Mouse (Mus musculus): ENCODE measurements at regions not wholly inside any gene's neighbourhood (a gene's known extent, or its start where the extent isn't known, plus 50 kb on each side); places are given as distances from the start of the nearest gene placed in this dataset.
A peak's percentile ranks its signal among the peaks of the same experiment; 100 is the strongest.

DNA sequence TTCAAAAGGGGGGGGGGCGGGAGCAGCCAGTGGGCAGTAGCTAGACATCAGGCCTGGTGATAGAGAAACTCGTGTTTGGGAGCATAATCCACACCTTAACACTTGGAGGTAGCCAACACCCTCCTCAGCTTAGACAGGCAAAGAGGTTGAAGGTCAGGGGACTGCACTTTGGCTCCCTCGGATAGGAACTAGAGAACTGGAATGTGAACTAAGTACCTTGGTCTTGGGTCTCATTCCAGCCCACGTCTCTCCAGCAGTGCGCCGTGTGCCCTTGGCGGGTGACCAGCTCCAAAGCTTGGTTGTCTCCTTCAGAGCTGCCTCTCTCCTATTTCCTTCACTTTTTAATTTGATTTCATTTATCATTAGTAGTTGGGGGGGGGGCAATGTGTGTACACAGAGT, 73.0 kb upstream of the Arid1b start:
- TF ChIP-seq CTCF (IDR thresholded peaks at IDR 0.05; ENCODE audit: low read depth), result no peak

DNA sequence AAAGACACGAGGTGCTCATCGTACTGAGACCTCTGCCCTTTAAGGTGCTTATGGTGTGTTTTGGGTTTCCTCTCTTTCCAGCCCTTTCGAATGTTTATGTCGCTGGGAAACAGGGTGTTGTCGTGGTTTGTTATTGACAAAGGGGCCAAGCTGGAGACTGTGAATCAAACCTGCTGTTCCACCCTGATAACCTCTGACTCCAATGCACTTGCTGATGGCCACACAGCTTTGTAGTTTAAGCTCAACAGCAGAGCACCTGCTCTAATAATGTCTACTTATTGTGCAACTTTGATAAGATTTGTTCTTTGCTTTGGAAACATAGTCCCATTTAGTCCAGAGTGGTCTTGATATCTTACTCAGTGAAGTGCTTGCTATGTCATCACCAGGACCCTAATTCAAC, 65.5 kb upstream of the Arid1b start:
- no peak for TF ChIP-seq CTCF (IDR thresholded peaks at IDR 0.05; ENCODE audit: low read depth)
- no peak overlapping the region for H3K4me2 ChIP-seq (replicated peaks; ENCODE audit: low read depth)
- no peaks in the 10 kb centered on the region for H3K36me3 ChIP-seq (ENCODE audit: control insufficient read depth, insufficient read depth)
- H3K4me3 ChIP-seq (ENCODE audit: low read depth, low read length), result no peak overlapping the region
- no peak overlapping the region for H3K27ac ChIP-seq (ENCODE audit: low read depth, low read length)
- H3K27me3 ChIP-seq (replicated peaks; ENCODE audit: control insufficient read depth, insufficient read depth, low read length), result no peaks in the 10 kb centered on the region
- 32% methylated on average over 5 of the region's 5 CpGs for WGBS
- H3K9ac ChIP-seq (ENCODE audit: low read depth, low read length), result no peak overlapping the region
- H3K4me1 ChIP-seq (replicated peaks; ENCODE audit: control insufficient read depth, insufficient read depth, low read length), result 0 out of 2 replicates have a peak, but pooled peaks cover 2% of the 10 kb centered on the region
- no peak for ATAC-seq
- H3K9me3 ChIP-seq (ENCODE audit: control insufficient read depth), result no peaks in the 10 kb centered on the region

More for the DNA sequence above, 73.0 kb upstream of the Arid1b start:
- WGBS, result 59% methylated on average over 7 of the region's 7 CpGs
- Histone ChIP-seq H3K27ac (ENCODE audit: low read depth, low read length) (no peak overlapping the region), H3K36me3 (ENCODE audit: control insufficient read depth, insufficient read depth) (no peaks in the 10 kb centered on the region), H3K9ac (ENCODE audit: low read depth, low read length) (no peak overlapping the region), H3K4me2 (replicated peaks; ENCODE audit: low read depth) (no peak overlapping the region), H3K4me3 (ENCODE audit: low read depth, low read length) (no peak overlapping the region), H3K9me3 (ENCODE audit: control insufficient read depth) (no peaks in the 10 kb centered on the region), H3K27me3 (replicated peaks; ENCODE audit: control insufficient read depth, insufficient read depth, low read length) (no peaks in the 10 kb centered on the region), H3K4me1 (replicated peaks; ENCODE audit: control insufficient read depth, insufficient read depth, low read length) (no peaks in the 10 kb centered on the region)
- ATAC-seq, result peak; percentile 66

DNA sequence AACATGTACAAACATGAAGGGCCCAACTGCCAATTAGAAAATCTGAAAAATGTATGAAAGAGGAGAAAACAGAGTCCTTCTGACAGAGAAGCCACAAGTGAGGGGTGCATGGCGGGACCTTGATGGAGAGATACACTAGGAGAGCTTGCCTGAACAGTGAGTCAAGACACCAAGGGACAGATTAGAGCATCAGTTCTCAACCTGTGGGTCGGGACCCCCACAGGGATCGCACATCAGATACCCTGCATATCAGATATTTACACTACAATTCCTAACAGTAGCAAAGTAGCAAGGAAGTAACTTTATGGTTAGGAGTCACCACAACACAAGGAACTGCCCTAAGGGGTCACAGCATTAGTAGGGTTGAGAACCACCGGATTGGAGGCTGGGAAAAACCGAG, 58.9 kb upstream of the Arid1b start:
- Histone ChIP-seq H3K27ac (ENCODE audit: low read depth, low read length) (no peak overlapping the region), H3K36me3 (ENCODE audit: control insufficient read depth, insufficient read depth) (no peaks in the 10 kb centered on the region), H3K4me3 (ENCODE audit: low read depth, low read length) (no peak overlapping the region), H3K9ac (ENCODE audit: low read depth, low read length) (no peak overlapping the region), H3K9me3 (ENCODE audit: control insufficient read depth) (no peaks in the 10 kb centered on the region), H3K4me2 (replicated peaks; ENCODE audit: low read depth) (no peak overlapping the region), H3K27me3 (replicated peaks; ENCODE audit: control insufficient read depth, insufficient read depth, low read length) (no peaks in the 10 kb centered on the region), H3K4me1 (replicated peaks; ENCODE audit: control insufficient read depth, insufficient read depth, low read length) (no peaks in the 10 kb centered on the region)
- ATAC-seq, result no peak
- no peak for TF ChIP-seq CTCF (IDR thresholded peaks at IDR 0.05; ENCODE audit: low read depth)
- WGBS, result 96% methylated on average over 5 of the region's 5 CpGs

DNA sequence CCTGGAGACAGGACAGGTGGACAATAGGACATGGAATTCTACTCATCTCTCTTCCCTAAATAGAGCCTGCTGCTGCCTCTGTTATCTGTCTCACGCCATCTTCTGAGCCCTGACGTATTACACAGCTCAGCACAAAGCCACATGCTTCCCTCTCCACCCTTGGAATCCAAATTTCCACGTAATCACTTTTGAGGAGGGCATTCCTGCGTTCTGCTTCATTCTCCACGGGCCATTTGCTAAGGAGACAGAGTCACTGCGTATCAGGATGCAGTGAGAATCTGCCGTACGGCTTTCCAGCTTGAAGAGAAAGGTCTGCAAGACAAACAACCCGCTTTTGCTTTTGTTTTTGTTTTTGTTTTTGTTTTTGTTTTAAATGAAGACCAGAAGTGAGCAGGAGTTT, 53.5 kb upstream of the Arid1b start:
- no peaks in the 10 kb centered on the region for H3K4me1 ChIP-seq (replicated peaks; ENCODE audit: control insufficient read depth, insufficient read depth, low read length)
- 74% methylated on average over 9 of the region's 9 CpGs for WGBS
- H3K4me3 ChIP-seq (ENCODE audit: low read depth, low read length), result no peak overlapping the region
- H3K9ac ChIP-seq (ENCODE audit: low read depth, low read length), result no peak overlapping the region
- no peak for TF ChIP-seq CTCF (IDR thresholded peaks at IDR 0.05; ENCODE audit: low read depth)
- no peaks in the 10 kb centered on the region for H3K36me3 ChIP-seq (ENCODE audit: control insufficient read depth, insufficient read depth)
- no peak overlapping the region for H3K27ac ChIP-seq (ENCODE audit: low read depth, low read length)
- H3K9me3 ChIP-seq (ENCODE audit: control insufficient read depth), result no peaks in the 10 kb centered on the region
- no peaks in the 10 kb centered on the region for H3K27me3 ChIP-seq (replicated peaks; ENCODE audit: control insufficient read depth, insufficient read depth, low read length)
- ATAC-seq, result no peak
- no peak overlapping the region for H3K4me2 ChIP-seq (replicated peaks; ENCODE audit: low read depth)

DNA sequence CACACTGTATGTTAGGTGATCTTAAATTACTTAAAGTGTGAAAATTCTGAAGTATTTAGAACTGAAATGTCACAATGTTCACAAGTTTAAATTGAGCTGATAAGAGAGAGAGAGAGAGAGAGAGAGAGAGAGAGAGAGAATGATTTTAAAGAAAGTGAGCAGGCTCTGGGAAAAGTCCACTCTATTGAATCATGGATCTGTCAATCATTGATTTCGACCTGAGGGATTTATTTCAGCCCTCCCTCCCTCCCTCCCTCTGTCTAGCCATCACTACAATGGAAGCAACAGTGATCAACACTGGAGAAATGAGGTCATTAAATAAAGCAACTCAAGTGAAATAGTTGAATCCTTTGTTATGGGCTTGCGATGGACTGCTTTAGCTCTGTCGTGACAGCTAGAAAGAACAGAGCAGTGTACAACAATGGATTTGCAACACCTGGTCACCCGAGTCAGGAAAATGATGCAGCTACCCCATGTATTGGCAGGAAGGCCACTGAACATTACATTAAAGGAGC, 52.8 kb upstream of the Arid1b start:
- H3K36me3 ChIP-seq (ENCODE audit: control insufficient read depth, insufficient read depth), result no peaks in the 10 kb centered on the region
- no peaks in the 10 kb centered on the region for H3K27me3 ChIP-seq (replicated peaks; ENCODE audit: control insufficient read depth, insufficient read depth, low read length)
- no peak overlapping the region for H3K4me2 ChIP-seq (replicated peaks; ENCODE audit: low read depth)
- WGBS, result 60% methylated on average over 4 of the region's 4 CpGs
- no peak overlapping the region for H3K4me3 ChIP-seq (ENCODE audit: low read depth, low read length)
- no peak overlapping the region for H3K9ac ChIP-seq (ENCODE audit: low read depth, low read length)
- no peaks in the 10 kb centered on the region for H3K9me3 ChIP-seq (ENCODE audit: control insufficient read depth)
- no peak; the same call in 1 of the 2 replicates for ATAC-seq
- no peak overlapping the region for H3K27ac ChIP-seq (ENCODE audit: low read depth, low read length)
- H3K4me1 ChIP-seq (replicated peaks; ENCODE audit: control insufficient read depth, insufficient read depth, low read length), result no peaks in the 10 kb centered on the region
- TF ChIP-seq CTCF (IDR thresholded peaks at IDR 0.05; ENCODE audit: low read depth), result no peak

DNA sequence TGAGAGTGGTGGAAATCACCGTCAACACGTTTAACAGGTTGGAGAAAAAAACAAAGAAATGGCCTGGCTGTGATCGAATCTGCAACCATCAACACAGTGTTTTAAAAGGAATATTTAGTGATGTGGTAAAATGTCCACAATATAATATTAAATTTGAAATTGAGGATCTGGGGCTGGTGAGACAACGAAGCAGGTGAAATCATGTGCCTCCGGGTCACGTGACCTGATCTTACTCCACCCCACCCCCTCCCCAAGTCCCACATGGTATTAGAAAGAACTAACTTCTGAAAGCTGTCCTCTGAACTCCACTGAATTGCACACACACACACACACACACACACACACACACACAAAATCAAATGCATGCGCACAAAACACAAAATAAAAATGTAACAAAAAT, 51.3 kb upstream of the Arid1b start:
- Histone ChIP-seq H3K4me2 (replicated peaks; ENCODE audit: low read depth) (no peak overlapping the region), H3K4me1 (replicated peaks; ENCODE audit: control insufficient read depth, insufficient read depth, low read length) (no peaks in the 10 kb centered on the region), H3K27ac (ENCODE audit: low read depth, low read length) (no peak overlapping the region), H3K4me3 (ENCODE audit: low read depth, low read length) (no peak overlapping the region), H3K36me3 (ENCODE audit: control insufficient read depth, insufficient read depth) (no peaks in the 10 kb centered on the region), H3K27me3 (replicated peaks; ENCODE audit: control insufficient read depth, insufficient read depth, low read length) (no peaks in the 10 kb centered on the region), H3K9ac (ENCODE audit: low read depth, low read length) (no peak overlapping the region), H3K9me3 (ENCODE audit: control insufficient read depth) (no peaks in the 10 kb centered on the region)
- WGBS, result 88% methylated on average over 7 of the region's 7 CpGs
- ATAC-seq, result no peak
- no peak for TF ChIP-seq CTCF (IDR thresholded peaks at IDR 0.05; ENCODE audit: low read depth)
